Mouse (Mus musculus) frontal cortex, adult 2 months (tissue): Measurements from ENCODE around the gene Ccdc162. TPM values are rescaled to one million over a fixed set of nuclear protein-coding genes. Genes with fewer than 3 reads are reported as not detected.
A peak's percentile ranks its signal among the peaks of the same experiment; 100 is the strongest.
"Not testable (repeated sequence)": the region's sequence is repeated elsewhere in the genome, so short reads cannot be mapped to it uniquely, and the experiment has no call there.

Experiments
- DNase-seq, 2 experiments: peaks; one replicate each; pipeline ENCODE4 v3.0.0; 2022; ENCODE audit warnings: low spot score in 1 of 2; ENCODE audit errors: extremely low spot score in 1 of 2
- polyA plus RNA-seq: library from polyadenylated mRNA; depleted of rRNA; stranded (reverse); fragments of >200 nt; gene quantifications from 2 replicates; pipeline ENCODE4 v1.2.3, GENCODE M21; 2012

The Ccdc162 gene
- polyA plus RNA-seq, 1 experiment: 1.4 TPM

GRCm38 (mm10) chr10:41709341-41709740 lies 7.1 kb downstream of the Ccdc162 start:
- no peak for DNase-seq

GRCm38 (mm10) chr10:41699669-41700068 lies 16.8 kb downstream of the Ccdc162 start:
- DNase-seq: no peak

- DNase-seq: no peak
Observed at GRCm38 (mm10) chr10:41697040-41697439, 19.4 kb downstream of the Ccdc162 start.

GRCm38 (mm10) chr10:41690978-41691377 lies 25.5 kb downstream of the Ccdc162 start:
- DNase-seq: no peak

GRCm38 (mm10) chr10:41689941-41690887 lies 26.2 kb downstream of the Ccdc162 start:
- peak in 1 of 2 experiments; percentile 85 for DNase-seq

GRCm38 (mm10) chr10:41684548-41684996 lies 31.9 kb downstream of the Ccdc162 start:
- no peak for DNase-seq

GRCm38 (mm10) chr10:41682546-41683393 lies 33.7 kb downstream of the Ccdc162 start:
- DNase-seq: peak; percentile 74 to 95

GRCm38 (mm10) chr10:41678746-41679360 lies 37.6 kb downstream of the Ccdc162 start:
- DNase-seq: peak; percentile 71 to 84

GRCm38 (mm10) chr10:41677396-41677795 lies 39.0 kb downstream of the Ccdc162 start:
- no peak for DNase-seq

GRCm38 (mm10) chr10:41676661-41677061 lies 39.8 kb downstream of the Ccdc162 start:
- DNase-seq: no peak

GRCm38 (mm10) chr10:41675842-41676571 lies 40.4 kb downstream of the Ccdc162 start:
- no peak for DNase-seq

GRCm38 (mm10) chr10:41675243-41675642 lies 41.2 kb downstream of the Ccdc162 start:
- no peak for DNase-seq

- DNase-seq: no peak
Observed at GRCm38 (mm10) chr10:41674362-41674761, 42.1 kb downstream of the Ccdc162 start.

- DNase-seq: no peak
Observed at GRCm38 (mm10) chr10:41670196-41670595, 46.2 kb downstream of the Ccdc162 start.

GRCm38 (mm10) chr10:41665498-41665897 lies 50.9 kb downstream of the Ccdc162 start:
- DNase-seq: no peak

GRCm38 (mm10) chr10:41659671-41660070 lies 56.8 kb downstream of the Ccdc162 start:
- not testable (repeated sequence) for DNase-seq

GRCm38 (mm10) chr10:41655684-41656083 lies 60.8 kb downstream of the Ccdc162 start:
- DNase-seq: not testable (repeated sequence)

GRCm38 (mm10) chr10:41652988-41653387 lies 63.4 kb downstream of the Ccdc162 start:
- DNase-seq: no peak

- DNase-seq: no peak
Observed at GRCm38 (mm10) chr10:41652094-41652775, 64.2 kb downstream of the Ccdc162 start.
